Mouse (Mus musculus) Patski (cell line): ENCODE measurements around the gene Trmt44. TPM values are rescaled to one million over a fixed set of nuclear protein-coding genes. Genes with fewer than 3 reads are reported as not detected.
A peak's percentile ranks its signal among the peaks of the same experiment; 100 is the strongest.

Source experiments
- ATAC-seq: fragments of 100-300 bp; one replicate; pipeline ENCODE4 v1.8.0; 2021
- CTCF ChIA-PET: fragments of 350-600 bp; sonication (Branson Sonifier 250); formaldehyde crosslinking; loops from one replicate; lab custom pipeline; 2022; ENCODE audit warnings: inconsistent platforms; lab: Charles Lee
- POLR2A ChIA-PET: fragments of 350-600 bp; sonication (Branson Sonifier 250); formaldehyde crosslinking; loops from one replicate; lab custom pipeline; 2022; ENCODE audit warnings: antibody characterized with exemption, inconsistent platforms; lab: Charles Lee
- DNase-seq: peaks from one replicate; pipeline ENCODE4 v3.0.0-alpha.2; 2011; ENCODE audit warnings: low read depth, low spot score
- H3K27me3 ChIP-seq: fragments of 371-371 bp; one replicate; pipeline ENCODE4 v1.5.1; 2021
- CTCF ChIP-seq: fragments of 100-300 bp; IDR thresholded peaks from one replicate; pipeline ENCODE4 v1.5.1; 2021
- in situ Hi-C: fragments of 300-500 bp; cut with MboI; formaldehyde crosslinking; loops from 3 replicates; pipeline ENCODE4 v1.11.1; 2018; ENCODE audit warnings: low pct_unique_long_range_greater_than_20kb, mixed read lengths
- polyA plus RNA-seq: library from polyadenylated mRNA; unstranded; gene quantifications from one replicate; pipeline ENCODE4 v1.2.3, GENCODE M21; 2021

Gene Trmt44
- polyA plus RNA-seq, 1 experiment from 2014 or later = 6.1 TPM

GRCm38 (mm10) chr5:35530442-35530841 lies 44.4 kb downstream of the Trmt44 start:
- ChIA-PET POLR2A (no interaction called here), CTCF (interaction anchor here (1.5 kb wide), 2 partner anchors 10 to 37 kb away, joined by 3 to 4 read pairs; no protein-coding TSS in a partner anchor)
- in situ Hi-C loops = no loop called here

GRCm38 (mm10) chr5:35525469-35526123 lies 49.3 kb downstream of the Trmt44 start, which contains the start of gene Cpz:
Gene Cpz, minus strand, starts transcription at chr5:35525698.
- ChIA-PET POLR2A (no interaction called here), CTCF (interaction anchor here (0.8 to 5.1 kb wide), 3 partner anchors 23 to 38 kb away, joined by 3 to 32 read pairs (median 6); no protein-coding TSS in a partner anchor)
- DNase-seq (no peak), ATAC-seq (no peak)
- H3K27me3 ChIP-seq = peaks cover 11% of the 10 kb centered on the region
- TF ChIP-seq CTCF = no peak
- in situ Hi-C loops = loop anchor here (10.0 kb wide), 1 partner anchor 339 kb away; no protein-coding TSS in a partner anchor

More at GRCm38 (mm10) chr5:35530442-35530841, 44.4 kb downstream of the Trmt44 start:
- peaks cover 7% of the 10 kb centered on the region for H3K27me3 ChIP-seq
- peak; percentile 58 for TF ChIP-seq CTCF
- ATAC-seq (no peak), DNase-seq (no peak)

GRCm38 (mm10) chr5:35524381-35524780 lies 50.5 kb downstream of the Trmt44 start:
- POLR2A ChIA-PET = no interaction called here
- TF ChIP-seq CTCF = no peak
- ATAC-seq = no peak
- in situ Hi-C loops = loop anchor here (5.0 to 10.0 kb wide), 2 partner anchors 33 to 340 kb away; no protein-coding TSS in a partner anchor
- DNase-seq = no peak
- peaks cover 17% of the 10 kb centered on the region for H3K27me3 ChIP-seq
- CTCF ChIA-PET = interaction anchor here (2.1 to 5.1 kb wide), 5 partner anchors 13 to 43 kb away, joined by 6 to 32 read pairs (median 12); no protein-coding TSS in a partner anchor

GRCm38 (mm10) chr5:35523735-35524134 lies 51.1 kb downstream of the Trmt44 start:
- in situ Hi-C loops = loop anchor here (5.0 to 10.0 kb wide), 2 partner anchors 34 to 341 kb away; no protein-coding TSS in a partner anchor
- peak; percentile 44 for ATAC-seq
- DNase-seq = no peak

GRCm38 (mm10) chr5:35516781-35517180 lies 58.1 kb downstream of the Trmt44 start:
- no peak for TF ChIP-seq CTCF
- ChIA-PET POLR2A (no interaction called here), CTCF (no interaction called here)
- DNase-seq = no peak
- ATAC-seq = no peak
- peaks cover 43% of the 10 kb centered on the region for H3K27me3 ChIP-seq
- in situ Hi-C loops = no loop called here

More at GRCm38 (mm10) chr5:35523735-35524134, 51.1 kb downstream of the Trmt44 start:
- peak; percentile 96 for TF ChIP-seq CTCF
- CTCF ChIA-PET = interaction anchor here (0.9 to 5.1 kb wide), 10 partner anchors 9 to 185 kb away, joined by 3 to 32 read pairs (median 6); no protein-coding TSS in a partner anchor
- peaks cover 20% of the 10 kb centered on the region for H3K27me3 ChIP-seq
- POLR2A ChIA-PET = interaction anchor here (0.7 kb wide), 1 partner anchor 117 kb away, joined by 3 read pairs; no protein-coding TSS in a partner anchor

- H3K27me3 ChIP-seq = peaks cover 43% of the 10 kb centered on the region
- DNase-seq (no peak), ATAC-seq (no peak)
- ChIA-PET CTCF (interaction anchor here (0.7 to 2.4 kb wide), 8 partner anchors 10 to 162 kb away, joined by 3 to 18 read pairs (median 5); no protein-coding TSS in a partner anchor), POLR2A (no interaction called here)
- in situ Hi-C loops = loop anchor here (5.0 kb wide), 1 partner anchor 148 kb away; no protein-coding TSS in a partner anchor
- TF ChIP-seq CTCF = no peak
Observed at GRCm38 (mm10) chr5:35510589-35510988, 64.3 kb downstream of the Trmt44 start.

Other genes starting within 250 kb of the Trmt44 start
- not detected for gene Hmx1, start 186.0 kb downstream of the Trmt44 start, polyA plus RNA-seq
- gene Cpz, start 49.4 kb downstream of the Trmt44 start, polyA plus RNA-seq = 0.12 TPM
- gene Acox3, start 8.0 kb upstream of the Trmt44 start, polyA plus RNA-seq = 44.7 TPM
- gene Htra3, start 104.7 kb upstream of the Trmt44 start, polyA plus RNA-seq = 0.36 TPM
- 25.1 TPM for gene Sh3tc1, start 164.9 kb upstream of the Trmt44 start, polyA plus RNA-seq
- gene Ablim2, start 182.8 kb upstream of the Trmt44 start, polyA plus RNA-seq = 0.98 TPM